Mouse (Mus musculus) left cerebral cortex, postnatal 4 days (tissue): ENCODE results near the gene Zfp661. TPM values are rescaled to one million over a fixed set of nuclear protein-coding genes. Genes with fewer than 3 reads are reported as not detected.
A peak's percentile ranks its signal among the peaks of the same experiment; 100 is the strongest.

ENCODE experiments used
- DNase-seq: peaks from one replicate; pipeline ENCODE4 v3.0.0-alpha.2; 2022
- intact Hi-C: fragments of 180-260 bp; cut with DNase I; formaldehyde crosslinking; loops from one replicate; pipeline ENCODE4 v1.15.1; 2025
- total RNA-seq, 2 experiments: library from RNA; stranded (reverse); gene quantifications; 2 replicates each; pipeline ENCODE4 v1.2.3; 2021

The Zfp661 gene
- total RNA-seq, 2 experiments from 2014 or later = 9.2 to 9.5 TPM

DNA sequence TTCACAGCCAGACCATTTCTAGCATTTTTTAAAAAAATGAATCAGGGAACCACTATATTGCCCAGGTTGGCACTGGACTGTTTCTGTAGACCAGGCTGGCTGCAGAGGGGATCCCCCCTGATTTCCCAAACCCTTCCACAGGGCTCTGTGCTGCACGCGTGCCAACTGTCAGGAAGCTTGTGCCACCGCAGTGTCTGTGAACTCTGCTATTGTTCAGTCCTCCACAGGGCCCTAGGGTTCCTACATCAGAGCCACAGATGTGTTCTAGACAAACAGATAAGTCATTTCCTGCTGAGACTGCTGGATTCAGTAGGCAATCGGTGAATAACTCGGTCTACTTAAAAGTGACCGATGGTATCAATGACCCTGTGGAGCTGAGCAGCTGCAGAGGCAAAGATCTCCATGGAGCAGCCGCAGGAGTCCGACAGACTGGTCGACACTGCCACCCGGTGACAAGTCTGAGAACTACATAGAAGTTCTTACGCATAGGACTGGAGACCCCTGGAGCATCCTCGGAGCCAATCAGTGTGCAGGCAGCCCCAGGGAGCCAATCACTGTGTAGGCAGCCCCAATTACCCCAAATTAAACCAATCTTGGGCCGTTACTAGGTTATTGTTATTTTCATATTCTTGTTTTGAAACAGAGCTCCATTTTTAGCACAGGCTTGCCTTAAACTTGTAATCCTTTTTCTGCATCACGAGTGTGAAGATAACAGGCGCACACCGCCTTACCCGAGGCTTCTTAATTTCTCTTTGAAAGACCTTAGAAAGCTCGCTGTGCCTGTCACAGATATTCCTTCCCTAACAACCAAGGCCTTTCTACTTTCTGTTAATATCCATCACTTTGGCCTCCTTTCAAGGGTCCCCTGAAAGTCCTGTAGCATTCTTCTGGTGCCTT lies 27.6 kb downstream of the Zfp661 start:
- intact Hi-C loops = loop anchor here (2.0 to 5.0 kb wide), 3 partner anchors 52 to 197 kb away; partner anchors contain the start of gene Adra2b
- DNase-seq = peak; percentile 95

DNA sequence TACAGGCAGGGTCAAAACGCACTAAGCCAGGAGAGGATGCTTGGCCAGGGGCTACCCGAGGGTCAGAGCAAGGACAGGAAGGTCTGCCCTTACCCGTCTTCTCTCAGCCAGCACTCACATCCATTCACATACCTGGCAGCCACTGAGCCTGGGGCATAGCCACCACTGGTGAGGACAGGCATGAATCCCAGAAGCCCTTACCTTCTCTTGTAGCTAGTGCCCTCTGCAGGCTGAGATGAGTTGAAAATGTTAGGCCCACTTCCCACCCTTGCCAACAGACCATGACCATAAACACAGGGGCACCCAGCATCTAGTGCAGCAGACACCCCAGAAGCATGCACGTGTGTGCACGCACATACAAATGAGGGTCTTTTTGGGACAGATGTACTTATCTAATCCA lies 35.8 kb downstream of the Zfp661 start:
- peak; percentile 72 for DNase-seq
- intact Hi-C loops = no loop called here

DNA sequence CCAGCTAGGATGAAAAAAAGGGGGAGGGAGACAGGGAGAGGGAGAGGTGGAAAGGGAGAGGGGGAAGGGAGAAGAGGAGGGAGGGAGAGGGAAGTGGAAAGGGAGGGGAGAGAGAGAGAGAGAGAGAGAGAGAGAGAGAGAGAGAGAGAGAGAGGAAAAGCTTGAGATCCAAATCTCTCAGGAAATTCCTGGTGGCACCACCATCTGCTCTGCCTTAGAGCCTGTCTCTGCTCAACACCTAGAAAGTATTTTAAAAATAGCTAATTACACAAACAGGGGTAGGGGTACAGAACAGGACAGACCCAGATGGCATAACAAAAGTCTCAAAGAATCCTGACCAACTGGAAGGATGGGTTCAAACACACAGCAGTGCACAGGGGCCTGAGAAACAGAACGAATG lies 36.4 kb downstream of the Zfp661 start:
- intact Hi-C loops = no loop called here
- DNase-seq = no peak

DNA sequence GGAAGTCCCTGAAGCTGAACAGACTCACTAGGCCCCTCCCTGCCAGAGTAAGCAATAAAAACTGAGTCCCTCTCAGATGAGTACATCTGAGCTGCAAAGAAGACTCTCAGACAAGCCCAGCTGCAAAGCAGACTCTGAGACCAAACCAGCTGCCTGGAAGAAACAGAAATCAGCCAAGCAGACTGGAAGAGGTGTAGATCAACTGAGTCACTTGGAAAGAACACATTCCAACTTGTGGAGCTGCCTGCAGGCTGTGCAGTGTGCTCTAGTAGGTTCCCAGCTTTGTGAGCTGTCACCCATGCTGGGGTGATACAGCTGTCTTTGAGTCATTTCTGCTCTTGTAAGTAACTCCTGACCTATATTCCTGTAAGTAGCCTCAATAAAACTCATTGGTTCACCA lies 37.2 kb downstream of the Zfp661 start:
- DNase-seq = no peak
- intact Hi-C loops = no loop called here

DNA sequence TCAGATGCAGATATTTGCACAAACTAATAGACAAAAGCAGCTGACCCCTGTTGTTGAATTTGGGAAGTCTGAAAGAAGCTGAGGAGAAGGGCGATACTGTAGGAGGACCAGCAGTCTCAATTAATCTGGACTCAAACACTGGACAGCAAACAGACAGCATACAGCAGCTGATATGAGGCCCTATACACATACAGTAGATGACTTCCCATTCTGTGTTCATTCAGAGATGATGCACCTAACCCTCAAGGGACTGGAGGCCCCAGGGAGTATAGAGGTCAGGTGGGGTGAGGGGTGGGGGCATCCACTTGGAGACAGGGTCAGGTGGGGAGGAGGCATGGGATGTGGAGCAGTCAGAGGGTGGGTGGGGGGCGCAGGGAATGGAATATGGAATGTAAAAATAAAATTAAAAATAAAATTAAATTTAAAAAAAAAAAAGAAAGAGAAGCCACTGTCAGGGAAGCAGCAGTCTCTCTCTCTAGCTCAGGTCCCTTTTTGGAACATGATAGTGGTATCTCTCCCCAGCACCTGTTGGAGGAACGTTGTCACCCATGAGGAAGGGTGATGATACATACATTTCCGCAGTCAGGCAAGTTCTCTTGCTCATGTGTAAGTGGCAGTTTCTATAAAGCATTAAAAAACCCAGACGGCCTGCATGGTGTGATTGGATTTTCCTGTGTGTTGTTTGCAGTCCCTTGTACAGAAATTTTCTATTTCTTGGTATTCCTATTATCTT lies 38.4 kb downstream of the Zfp661 start:
- DNase-seq = no peak

DNA sequence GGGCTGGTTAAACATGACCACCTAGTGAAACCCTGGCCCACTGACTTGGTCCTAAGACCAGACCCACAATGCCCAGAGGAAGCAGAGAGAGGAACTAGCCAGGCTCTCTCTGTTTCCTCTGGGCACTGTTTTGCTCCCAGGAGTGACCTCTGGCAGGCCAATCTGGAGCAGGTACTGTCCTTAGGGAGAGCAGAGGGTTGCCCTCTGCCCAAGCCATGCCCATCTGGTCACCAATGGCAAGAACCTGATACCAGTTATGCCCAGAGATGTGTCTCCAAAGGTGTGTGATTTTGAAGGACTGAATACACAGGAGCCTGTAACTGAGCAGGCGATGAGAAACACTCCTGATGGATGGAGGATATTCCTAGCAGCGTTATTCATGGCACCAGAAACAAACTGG lies 45.2 kb downstream of the Zfp661 start:
- intact Hi-C loops = no loop called here
- DNase-seq = no peak

More for the DNA sequence above, 38.4 kb downstream of the Zfp661 start:
- intact Hi-C loops = no loop called here

DNA sequence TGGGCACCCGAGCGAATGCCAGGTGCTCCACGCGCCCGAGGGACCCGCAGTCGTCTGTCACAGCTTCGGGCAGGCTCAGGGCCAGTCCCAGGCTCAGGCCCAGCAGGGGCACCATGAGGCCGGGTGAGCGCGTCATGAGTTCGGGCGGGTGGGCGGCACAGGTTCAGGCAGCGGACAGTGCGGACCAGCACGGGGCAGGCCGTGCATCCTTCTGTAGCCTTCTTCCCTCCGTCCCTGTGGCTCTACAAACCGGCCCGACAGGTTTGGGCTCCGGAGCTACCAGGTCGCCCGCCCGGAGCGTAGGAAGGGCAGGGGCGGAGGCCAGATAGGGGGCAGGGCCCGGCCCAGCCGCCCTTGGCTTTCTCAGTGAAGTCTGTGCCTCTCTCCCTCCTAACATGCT lies 45.7 kb downstream of the Zfp661 start, which contains the start of gene Prom2:
Gene Prom2 (minus strand): TSS at position 283 of the 400 bp plus-strand sequence.
- no peak for DNase-seq
- intact Hi-C loops = no loop called here

DNA sequence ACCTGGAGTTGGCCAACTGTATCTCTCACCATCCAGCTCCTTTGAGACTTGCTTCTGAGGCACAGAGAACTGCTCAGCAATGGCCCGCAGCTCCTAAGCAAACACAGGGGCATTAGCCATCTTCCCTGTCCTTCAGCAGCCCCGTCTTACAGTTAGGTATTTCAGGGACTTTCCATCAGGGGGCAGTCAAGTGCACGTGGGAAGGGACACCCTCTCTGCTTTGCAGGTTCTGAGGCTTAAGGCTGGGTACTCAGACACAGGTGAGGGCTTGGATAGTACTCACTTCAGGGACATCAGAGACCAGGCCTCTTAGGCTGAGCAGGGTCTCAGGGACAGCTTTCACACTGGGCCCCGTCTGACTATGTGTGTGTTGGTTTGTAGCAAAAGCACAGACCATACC lies 47.4 kb downstream of the Zfp661 start:
- no peak for DNase-seq
- intact Hi-C loops = no loop called here

DNA sequence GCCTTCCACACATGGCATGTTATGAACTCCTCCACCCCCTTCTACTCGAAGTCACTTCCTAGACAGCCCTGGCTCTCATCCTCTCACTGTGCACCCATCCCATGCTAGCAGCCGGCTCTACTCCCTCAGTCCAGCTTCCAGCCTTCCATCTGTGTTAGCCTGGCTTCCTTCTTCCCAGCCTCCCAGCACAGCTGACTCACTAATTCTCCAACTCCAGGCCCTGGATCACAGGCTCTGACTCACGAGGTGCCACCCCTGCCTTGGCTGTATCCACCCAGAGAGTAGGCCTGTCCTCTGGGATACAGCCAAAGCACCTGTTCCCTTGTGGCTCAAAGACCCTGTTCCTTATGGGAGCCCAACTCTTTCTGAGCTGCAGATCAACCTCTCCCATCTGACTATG lies 49.3 kb downstream of the Zfp661 start:
- intact Hi-C loops = no loop called here
- DNase-seq = no peak

DNA sequence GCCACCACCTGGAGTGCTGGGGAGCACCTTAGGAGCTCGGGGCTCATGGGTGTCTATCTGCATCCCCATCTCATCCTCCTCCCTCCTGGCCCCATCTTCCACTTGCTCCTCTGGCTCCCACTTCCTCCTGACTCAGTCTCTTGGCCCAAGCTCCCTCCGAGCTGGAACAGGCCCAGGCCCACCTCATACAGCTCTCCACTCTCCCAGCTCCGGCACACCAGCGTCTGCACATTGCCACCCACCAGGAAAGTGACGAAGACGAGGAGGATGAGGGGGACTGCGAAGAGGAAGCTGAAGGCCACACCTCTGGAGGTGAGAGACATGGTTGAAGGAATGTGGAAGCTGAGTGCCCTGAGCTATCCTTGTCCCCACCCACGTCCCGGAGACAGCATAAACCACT lies 51.5 kb downstream of the Zfp661 start:
- intact Hi-C loops = no loop called here
- DNase-seq = no peak

DNA sequence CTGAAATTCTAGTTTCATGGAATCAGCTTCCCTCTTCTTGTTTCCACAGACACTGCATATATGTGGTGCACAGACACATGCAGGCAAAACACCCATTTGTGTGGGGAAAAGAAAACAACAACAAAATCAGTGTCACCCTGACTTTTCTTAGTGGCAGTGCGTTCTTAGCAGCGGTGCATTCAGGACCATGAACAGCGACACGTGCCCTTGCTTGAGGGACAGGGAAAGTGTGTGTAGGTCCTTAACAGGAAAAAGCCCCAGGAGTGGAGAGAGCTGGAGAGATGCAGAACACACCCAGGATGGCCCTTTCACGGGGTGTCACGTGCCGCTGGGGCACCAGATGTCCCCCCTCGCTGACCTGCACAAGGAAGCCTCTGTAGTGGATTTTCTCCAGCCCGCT lies 54.5 kb downstream of the Zfp661 start:
- no peak for DNase-seq

DNA sequence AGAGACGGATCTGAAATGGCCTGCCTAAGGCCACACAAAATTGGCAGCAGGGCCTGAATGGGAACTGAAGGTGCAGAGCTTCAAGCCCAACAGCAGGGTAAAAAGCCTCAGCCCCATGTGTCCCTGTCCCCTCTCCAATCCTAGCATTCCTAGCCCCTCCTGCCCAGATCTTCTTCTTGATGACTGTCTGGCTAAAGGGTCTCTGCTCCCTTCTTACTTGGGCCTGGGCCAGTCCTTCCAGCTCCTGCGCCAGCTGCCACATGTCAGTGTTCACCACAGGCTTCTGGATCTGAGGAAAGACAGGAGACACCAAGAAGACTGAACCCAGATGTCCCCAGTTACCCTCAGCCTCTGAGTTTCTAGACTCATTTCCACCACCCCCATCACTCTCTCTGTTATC lies 55.3 kb downstream of the Zfp661 start:
- intact Hi-C loops = no loop called here
- DNase-seq = peak; percentile 83

More for the DNA sequence above, 54.5 kb downstream of the Zfp661 start:
- intact Hi-C loops = no loop called here

DNA sequence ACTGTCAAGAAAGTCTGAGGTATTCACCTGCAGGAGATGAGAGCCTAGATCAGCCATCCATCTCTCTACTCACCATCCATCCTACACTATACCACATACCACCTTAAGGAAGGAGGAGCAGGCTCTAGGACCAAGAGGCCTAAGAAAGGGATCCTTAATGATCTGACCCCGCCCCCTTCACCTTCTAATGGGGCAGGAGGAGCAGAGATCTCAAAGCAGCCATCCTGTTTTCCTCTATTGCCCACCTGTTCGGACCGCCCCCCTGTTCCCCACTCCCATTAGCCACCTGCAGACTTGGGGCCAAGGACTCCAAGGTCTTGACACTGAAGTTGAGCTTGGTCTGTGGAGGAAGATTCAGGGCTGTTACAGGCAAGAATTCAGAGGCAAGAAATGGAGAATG lies 56.5 kb downstream of the Zfp661 start:
- intact Hi-C loops = no loop called here
- DNase-seq = no peak

DNA sequence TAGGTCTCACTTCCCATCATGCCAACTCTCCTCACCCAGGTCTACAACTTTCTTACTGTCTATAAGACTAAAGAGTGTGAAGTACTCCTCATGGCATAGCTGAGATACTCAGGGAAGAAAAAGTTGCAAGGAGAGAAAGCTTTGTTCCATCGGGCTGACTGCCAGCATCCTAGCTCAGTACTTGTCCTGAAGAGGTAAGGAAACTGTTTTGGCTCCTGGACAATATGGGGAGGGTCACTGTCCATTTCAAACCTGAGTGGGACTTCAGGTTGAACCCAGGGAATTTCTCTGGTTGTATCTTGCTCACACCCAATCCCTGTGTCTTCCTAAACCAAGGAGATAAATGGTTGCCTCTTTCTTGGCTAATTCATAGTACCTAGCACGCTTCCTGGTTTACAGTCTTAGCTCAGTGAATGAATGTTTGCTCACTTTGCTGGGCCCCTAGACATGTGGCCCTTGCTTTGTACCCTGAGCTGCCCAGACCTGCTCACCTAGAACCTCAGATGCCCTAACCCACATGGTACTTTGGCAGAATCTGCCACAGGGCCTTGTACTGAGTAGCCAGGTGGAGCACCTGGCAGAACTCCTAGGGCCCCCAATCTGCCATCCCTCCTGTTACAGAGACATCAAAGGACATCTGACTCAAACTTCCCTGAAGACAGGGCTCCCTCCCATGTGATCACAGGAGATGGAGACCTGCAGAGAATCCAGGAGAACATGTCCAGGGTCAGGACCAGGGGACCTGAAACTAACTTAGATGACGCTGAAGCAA lies 61.7 kb downstream of the Zfp661 start:
- intact Hi-C loops = no loop called here
- DNase-seq = no peak

Other genes starting within 250 kb of the Zfp661 start
- not detected for gene Astl, start 248.5 kb downstream of the Zfp661 start, total RNA-seq
- gene Adra2b, start 223.9 kb downstream of the Zfp661 start, total RNA-seq = under 1 TPM; 0.12 to 0.28 TPM
- under 1 TPM; 0.18 to 0.42 TPM for gene Gpat2, start 161.9 kb downstream of the Zfp661 start, total RNA-seq
- 10 to 100 TPM; 12.6 to 13.2 TPM for gene Fahd2a, start 142.5 kb downstream of the Zfp661 start, total RNA-seq
- 10 to 100 TPM; 32.3 to 36.6 TPM for gene Kcnip3, start 65.0 kb downstream of the Zfp661 start, total RNA-seq
- not detected for gene Prom2, start 45.6 kb downstream of the Zfp661 start, total RNA-seq
- gene Mrps5, start 128 bp upstream of the Zfp661 start, total RNA-seq = 100 to 1,000 TPM; 106 TPM
- 1 to 10 TPM; 1.3 to 1.5 TPM for gene Mal, start 69.6 kb upstream of the Zfp661 start, total RNA-seq
- under 1 TPM; 0.62 to 0.80 TPM for gene Mall, start 142.8 kb upstream of the Zfp661 start, total RNA-seq
- 10 to 100 TPM; 14.7 to 16.6 TPM for gene Nphp1, start 201.8 kb upstream of the Zfp661 start, total RNA-seq
- 10 to 100 TPM; 25.2 to 27.6 TPM for gene Mtln, start 205.4 kb upstream of the Zfp661 start, total RNA-seq
- gene Bub1, start 244.8 kb upstream of the Zfp661 start, total RNA-seq = 1 to 10 TPM; 3.9 to 5.5 TPM